Mouse (Mus musculus) kidney, postnatal 14 days (tissue): ENCODE measurements around the gene Gp1ba.

Experiments used
- DNase-seq: peaks from one replicate; pipeline ENCODE4 v3.0.0; 2022; ENCODE audit warnings: mixed read lengths

Gene Gp1ba

DNA sequence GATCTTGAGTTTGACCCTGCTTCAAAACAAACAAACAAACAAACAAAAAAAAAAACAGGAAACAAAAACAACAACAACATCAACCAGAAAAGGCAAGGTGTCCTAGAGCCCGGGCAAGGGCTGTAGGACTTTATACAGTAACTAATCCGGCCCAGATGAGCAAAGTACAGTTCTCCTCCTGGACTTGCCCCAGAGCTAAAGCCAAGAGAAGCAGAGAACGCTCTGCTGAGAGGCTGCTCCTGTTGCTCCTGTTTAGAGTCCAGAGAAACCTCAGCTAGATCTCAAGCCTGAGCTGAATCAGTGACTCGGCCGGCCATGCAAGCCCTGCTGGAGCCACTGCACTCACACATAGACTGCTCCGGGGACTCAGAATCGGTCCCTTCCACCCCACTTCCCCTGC is 8.8 kb upstream of the Gp1ba start:
- DNase-seq: peak; percentile 66

DNA sequence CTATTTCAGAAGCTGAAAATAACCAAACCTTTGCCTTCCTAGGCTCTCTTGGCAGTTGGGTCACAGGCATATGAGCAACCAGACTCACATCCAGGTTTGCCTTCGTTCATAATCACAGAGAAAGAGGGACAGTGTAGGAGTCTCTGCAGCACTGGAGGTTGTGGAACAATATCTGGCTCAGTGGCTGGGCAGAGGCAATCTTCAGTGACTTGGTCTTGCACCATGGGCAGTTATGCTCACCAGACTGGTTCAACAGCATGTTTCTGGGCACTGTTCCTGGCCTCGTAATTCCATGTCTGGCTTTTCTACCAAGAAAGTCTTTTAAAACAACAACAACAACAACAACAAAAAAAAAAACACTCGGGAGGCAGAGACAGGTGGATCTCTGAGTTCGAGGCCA is 3.3 kb upstream of the Gp1ba start:
- no peak for DNase-seq

DNA sequence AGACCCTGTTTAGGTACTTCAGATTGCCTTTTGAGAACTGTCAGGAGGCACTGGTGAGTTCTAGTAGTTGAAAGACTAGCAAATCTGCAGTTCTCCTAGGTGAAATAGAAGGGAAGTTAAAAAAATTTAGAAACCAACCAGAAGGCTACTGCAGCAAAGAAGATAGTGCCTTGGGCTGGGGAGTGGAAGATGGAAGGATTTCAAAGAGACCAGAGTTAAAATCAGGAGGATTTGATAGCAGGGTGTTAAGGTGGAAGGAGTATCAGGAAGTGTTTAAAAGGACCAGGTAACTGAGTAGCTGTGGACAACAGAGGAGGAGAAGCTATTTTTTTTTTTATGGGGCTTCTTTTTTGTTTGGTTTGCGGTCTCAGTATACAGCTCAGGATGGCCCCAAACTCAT is 1.2 kb upstream of the Gp1ba start:
- no peak for DNase-seq

DNA sequence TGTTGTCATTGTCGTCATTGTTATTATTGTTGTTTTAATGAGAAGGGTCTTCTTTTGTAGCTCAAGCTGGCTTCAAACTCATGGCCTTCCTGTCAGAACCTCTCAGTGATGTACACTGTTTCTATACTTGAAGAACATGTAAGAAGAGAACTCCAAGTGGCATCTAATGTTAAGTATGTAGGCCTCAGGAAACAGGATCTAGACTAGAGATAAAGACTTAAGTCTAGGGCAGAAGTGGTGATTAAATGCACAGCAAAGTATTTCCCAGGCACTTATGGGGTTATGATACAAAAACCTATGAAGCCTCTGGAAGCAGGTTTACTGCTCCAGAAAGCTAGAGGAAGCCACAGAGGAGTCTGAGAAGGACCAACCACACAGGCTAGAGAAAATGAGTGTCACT is 629 bp upstream of the Gp1ba start:
- DNase-seq: no peak

DNA sequence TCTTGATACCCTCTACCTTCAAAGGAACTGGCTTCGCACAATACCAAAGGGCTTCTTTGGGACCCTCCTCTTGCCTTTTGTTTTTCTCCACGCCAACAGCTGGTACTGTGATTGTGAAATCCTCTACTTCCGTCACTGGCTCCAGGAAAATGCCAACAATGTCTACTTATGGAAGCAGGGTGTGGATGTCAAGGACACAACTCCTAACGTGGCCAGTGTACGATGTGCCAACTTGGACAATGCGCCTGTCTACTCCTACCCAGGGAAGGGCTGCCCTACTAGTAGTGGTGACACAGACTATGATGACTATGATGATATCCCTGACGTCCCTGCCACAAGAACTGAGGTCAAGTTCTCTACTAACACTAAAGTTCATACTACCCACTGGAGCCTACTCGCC is 1.1 kb downstream of the Gp1ba start:
- DNase-seq: no peak

DNA sequence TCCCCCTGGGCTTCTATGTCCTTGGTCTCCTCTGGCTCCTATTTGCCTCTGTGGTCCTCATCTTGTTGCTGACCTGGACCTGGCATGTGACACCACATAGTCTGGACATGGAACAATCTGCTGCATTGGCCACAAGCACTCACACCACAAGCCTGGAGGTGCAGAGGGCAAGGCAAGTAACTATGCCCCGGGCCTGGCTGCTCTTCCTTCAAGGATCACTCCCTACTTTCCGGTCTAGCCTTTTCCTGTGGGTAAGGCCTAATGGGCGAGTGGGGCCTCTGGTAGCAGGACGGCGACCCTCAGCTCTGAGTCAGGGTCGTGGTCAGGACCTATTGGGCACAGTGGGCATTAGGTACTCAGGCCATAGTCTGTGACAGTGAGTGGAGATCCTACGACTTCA is 2.3 kb downstream of the Gp1ba start:
- DNase-seq: no peak

DNA sequence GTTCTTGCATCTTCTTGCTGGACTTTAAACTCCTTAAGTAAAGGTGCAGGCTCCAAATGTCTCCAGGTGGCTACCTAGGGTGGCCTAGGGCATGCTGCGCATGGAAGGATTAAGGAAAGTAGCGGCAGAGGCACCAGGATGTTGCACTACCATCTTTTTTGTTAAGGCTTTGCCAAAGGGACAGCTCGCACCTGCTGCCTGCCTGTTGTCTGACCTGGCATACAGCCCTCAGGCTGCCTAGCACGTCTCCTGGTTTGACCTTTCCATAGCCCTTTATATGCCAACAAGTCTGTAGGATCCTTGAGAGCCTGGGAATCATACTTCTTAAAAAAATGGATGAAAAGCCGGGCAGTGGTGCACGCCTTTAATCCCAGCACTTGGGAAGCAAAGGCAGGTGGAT is 4.1 kb downstream of the Gp1ba start:
- no peak for DNase-seq

DNA sequence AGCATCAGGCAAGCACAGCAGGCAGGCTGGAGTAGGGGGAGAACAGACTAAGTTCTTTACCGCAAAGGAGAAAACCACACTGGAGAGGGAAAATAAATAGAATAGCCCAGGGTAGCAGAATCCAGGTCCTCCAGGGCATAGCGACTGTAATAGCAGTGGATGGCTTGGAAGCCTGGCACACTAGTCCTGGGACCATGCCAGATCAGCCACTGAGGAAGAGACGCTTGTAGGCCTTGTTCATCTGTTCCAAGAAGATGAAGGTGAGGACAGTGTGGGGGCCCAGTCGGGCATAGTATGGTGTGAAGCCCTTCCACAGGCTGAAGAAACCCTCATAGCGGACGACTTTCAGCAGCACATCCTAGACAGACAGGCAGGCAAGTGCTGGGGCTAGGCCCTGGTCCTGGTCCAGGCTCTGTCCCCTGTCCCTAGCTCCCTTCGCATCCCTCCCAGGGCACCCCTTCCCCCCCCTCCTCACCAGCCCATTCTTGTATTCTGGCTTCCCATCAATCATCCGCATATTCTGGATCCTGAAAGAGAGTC is 5.7 kb downstream of the Gp1ba start:
- no peak for DNase-seq

DNA sequence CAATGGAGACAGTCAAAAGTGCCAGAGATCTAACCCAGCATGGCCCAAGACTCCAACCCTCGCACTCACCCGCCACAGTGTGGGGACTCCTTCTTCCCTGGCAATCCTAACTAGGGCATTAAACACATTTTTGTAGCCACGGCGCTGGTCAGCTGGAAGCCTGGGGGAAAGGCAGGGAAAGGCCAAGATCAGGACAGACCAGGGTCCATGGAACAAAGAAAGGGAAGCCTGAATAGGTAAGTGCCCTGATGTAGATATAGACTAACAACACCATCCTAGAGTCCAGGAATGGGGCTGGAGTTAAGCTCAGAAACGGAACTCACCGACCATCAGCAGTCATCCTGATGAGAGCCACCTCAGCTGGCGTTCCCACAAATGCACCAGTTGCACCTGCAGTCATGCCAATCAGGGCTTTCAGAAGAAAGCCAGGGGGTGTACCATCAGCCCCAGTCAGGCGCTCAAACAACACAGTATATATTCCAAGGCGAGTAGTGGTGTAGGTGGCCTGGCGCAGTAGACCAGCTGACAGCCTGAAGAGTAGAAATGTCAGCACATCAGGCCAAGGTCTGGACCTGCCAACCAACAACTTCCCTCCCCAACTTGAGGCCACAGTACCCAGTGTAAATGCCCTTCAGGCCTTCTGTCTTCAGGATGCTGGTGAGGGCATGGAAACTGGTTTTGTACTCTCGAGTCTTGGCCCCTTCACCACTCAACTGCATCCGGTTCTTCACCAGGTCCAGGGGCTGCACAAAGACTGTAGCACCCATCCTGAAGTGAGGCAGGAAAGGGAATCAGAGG is 6.7 kb downstream of the Gp1ba start:
- DNase-seq: no peak

DNA sequence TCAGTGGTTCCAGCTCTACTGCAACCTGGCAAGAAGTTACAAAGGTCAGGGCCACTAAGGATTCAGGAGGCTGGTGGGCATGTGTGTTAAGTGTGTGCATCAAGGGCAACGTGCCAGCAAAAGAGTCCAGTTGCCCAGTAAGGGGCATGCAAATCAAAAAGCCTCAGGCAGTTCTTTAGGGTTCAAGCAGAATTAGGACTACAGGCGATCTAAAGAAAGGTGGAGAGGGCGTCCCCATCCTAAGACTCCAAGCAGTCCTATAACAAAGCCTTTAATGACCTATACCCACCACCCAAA is 7.3 kb downstream of the Gp1ba start:
- DNase-seq: peak; percentile 67

DNA sequence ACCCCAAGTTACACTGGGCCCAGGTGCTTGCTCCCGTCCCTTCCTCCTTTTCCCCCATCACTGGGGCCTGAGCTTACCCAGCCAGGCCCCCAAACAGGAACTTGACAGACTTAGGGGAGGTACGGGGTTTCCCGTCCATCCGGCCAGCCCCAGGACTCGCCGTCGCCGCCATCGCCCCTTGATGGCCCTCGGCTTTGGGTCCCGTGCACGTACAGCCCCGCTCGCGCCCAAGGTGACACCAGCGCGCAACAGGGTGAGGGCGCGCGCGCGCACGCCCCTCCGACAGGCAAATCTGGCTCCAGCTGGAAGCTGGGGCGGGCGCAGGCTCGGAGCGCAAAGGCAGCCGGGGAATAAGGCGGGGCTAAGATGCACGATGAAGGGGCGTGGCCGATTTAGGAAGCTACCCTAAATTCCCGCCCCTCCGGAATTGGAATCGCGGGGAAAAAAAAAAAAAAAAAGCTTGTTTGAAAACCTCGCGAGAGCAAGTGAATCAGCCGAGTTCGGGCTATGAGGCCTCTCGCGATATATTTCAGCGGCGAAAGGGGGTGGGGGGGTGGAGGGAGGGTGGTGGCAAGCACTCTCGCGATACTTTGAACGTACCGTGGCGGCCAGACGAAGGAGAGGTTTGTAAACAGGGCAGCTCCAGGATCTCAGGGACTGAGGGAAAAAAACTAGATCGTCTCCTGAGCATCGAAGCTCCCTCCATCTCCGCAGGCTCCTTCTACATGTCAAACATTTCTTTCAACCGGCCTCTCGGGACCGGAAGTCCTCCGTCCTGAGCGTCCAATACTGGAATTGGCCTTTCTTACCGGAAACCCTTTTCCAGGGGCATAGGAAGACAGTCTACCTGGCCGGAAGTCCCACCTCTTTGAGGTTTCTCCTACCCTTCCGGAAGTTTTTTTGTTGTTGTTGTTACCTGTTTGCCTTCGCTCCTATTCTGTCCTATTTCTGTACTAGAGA is 8.0 kb downstream of the Gp1ba start, which contains the start of the genes Rnf167 and Slc25a11:
Rnf167 (plus strand) TSS at position 545 of the 960 bp plus-strand sequence.
Slc25a11 (minus strand) TSS at position 789 of the 960 bp plus-strand sequence.
- DNase-seq: peak; percentile 99

DNA sequence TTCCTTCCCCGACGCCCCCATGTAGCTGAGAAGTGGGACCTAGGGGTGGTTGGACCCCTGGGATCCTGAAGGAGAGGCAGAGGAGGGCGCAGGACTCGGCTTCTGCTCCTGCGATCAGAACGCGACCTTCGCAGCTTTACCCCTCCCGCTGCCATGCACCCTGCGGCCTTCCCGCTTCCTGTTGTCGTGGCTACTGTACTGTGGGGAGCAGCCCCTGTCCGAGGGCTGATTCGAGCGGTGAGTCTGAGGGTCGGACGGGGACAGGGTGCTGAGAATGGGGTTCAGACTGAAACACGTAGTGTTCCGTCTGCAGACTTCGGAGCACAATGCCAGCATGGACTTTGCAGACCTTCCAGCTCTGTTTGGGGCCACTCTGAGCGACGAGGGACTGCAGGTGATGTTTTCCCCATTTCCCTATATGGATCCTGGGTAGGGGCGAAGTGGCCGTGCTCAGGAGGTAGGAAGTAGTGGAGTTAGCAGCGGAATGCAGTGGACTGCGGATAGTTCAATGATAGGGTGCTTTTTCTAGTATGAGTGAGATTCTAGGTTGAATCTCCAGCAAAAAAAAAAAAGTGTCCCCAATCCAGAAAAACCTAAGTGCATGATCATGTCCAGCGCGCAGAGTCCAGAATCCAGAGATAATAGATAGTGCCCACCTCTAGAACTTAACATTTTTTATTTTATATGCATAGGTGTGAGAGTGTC is 8.9 kb downstream of the Gp1ba start:
- DNase-seq: peak; percentile 43

DNA sequence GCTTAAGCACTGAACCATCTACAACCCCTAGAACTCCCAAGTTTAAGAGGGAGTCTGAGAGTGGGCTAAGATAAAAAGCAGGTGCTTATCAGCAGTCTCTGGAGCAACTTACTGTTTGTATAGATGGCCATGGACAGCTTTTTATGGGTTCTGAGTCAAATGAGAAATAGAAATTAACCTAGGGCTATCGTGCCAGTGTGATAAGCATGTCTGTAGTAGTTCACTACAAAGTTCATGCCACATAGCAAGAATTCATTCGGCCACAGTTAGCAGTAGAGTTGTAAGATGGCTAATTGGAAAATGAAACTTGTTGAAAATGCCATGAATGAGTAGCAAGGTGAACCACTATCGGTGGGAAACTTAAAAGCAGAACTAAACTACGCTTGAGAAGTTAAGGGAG is 9.6 kb downstream of the Gp1ba start:
- no peak for DNase-seq

DNA sequence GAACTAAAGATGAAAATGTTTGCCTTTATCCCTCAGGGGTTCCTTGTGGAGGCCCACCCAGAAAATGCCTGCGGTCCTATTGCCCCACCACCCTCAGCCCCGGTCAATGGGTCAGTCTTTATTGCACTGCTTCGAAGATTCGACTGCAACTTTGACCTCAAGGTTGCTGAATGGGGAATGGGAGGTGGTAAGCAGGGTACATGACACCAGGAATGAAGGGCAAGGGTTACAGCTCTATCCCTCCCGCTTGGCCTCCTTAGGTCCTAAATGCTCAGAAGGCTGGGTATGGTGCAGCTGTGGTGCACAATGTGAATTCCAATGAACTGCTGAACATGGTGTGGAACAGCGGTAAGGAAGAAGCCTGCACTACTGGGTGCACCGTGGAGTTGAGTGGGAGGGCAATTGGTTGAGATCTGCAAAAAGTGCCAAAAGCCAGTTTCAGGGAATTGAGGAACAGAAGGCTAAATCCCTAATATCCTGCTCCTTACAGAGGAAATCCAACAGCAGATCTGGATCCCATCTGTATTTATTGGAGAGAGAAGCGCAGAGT is 10.3 kb downstream of the Gp1ba start:
- no peak for DNase-seq

DNA sequence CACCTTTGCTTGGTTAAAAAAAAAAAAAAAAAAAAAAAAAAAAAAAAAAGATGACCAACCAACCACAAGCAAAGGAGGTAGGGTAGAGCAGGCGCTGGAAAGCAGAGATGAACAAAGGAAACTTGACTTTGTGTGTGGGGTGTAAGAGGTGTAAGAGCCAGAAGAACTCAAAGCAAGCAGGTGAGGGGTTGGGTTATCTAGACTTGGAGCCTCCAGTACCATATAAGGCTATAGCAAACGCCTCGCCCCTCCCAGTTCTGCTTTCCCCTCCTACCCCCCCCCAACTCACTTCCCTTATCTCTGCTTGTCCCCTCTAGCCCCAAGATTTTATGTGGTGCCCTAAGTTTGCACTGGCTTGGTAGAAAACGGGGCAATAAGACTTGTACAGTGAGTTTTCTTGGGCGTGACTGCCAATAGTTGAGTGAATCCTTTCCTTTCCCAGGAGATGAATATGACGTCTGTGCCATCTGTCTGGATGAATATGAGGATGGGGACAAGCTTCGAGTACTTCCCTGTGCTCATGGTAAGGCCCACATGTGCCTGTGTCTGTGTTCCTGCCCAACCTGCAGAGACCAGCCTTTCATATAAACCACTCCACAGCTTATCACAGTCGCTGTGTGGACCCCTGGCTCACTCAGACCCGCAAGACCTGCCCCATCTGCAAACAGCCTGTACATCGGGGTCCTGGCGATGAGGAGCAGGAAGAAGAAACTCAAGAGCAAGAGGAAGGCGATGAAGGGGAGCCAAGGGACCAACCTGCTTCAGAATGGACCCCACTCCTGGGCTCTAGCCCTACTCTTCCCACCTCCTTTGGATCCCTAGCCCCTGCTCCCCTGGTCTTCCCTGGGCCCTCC is 11.6 kb downstream of the Gp1ba start:
- DNase-seq: no peak

DNA sequence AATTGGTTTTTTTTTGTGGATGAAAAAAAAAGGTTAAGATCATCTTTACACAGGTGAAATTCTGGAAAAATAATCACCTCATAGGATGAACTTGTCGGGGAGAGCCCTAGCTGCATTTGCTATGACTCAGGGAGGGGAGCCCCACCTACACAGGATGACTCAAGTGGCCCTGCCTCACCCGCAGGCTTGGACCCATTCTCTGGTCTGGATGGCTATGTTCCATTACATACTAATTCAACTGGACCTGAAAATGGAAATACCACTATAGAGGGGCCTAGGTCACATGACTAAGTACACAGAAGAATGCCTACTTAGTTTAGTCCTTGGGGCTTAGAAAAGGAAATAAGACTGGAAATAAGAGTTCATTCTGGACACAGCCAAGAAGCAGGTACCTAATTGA is 12.5 kb downstream of the Gp1ba start:
- no peak for DNase-seq

DNA sequence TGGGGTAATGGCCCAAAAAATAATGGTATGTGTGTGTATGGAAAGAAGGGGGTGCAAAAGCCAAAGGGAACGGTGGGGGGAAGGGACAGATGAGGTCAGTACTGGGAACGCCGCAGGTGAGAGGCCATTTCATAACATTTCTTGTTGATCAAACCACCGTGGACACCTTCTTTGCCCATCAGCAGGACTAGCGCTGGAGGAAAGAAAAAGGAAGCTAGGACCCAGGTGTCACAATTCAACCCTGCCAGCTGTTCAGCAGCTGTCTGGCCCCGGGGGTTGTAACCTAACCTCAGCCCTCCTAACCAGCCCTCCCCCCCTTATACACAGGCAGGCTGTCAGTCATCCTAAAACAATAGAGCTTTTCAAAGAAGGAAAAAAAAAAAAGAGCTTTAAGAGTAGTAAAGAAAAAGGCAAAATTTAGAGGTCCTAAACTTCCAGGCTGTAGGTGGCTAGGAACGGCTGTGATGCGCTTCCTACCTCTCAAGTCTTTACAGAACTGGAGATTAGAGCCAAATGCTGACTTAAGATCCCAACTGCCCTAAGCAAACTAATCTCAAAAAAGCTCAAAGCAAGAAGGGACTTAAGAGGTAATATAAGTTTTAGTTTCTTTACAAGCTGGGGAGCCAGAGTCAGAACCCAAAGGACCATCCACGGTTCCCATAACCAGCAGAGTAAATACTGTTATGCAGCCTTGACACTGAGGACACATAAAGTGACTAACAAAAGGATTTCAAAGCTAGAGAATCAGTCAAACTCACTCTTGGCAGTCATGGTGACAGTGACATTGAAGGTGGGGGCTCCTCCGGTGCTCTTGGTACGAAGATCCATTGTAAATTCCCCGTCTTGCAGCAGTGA is 13.3 kb downstream of the Gp1ba start:
- no peak for DNase-seq

DNA sequence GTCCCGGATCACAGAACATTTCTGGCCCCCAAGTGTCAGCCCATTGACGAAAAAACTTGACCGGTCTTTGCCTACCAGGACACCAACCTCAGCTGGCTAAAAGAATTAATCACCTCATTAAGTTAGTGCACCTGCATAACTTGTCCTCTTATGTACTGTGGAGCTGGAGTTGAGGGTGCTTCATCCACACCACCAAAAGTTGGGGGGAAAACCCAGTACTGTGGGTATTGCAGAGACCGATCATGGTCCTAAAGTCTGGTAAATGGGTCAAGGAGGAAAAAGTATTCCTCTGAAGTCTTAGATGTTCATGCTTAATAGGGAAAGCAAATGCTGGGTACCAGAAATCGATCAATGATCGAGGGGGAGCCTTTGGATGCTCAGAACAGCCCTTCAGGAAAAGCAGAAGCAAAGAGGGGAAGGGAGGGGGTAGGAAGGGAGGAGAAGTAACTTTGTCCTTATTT is 14.0 kb downstream of the Gp1ba start:
- no peak for DNase-seq

DNA sequence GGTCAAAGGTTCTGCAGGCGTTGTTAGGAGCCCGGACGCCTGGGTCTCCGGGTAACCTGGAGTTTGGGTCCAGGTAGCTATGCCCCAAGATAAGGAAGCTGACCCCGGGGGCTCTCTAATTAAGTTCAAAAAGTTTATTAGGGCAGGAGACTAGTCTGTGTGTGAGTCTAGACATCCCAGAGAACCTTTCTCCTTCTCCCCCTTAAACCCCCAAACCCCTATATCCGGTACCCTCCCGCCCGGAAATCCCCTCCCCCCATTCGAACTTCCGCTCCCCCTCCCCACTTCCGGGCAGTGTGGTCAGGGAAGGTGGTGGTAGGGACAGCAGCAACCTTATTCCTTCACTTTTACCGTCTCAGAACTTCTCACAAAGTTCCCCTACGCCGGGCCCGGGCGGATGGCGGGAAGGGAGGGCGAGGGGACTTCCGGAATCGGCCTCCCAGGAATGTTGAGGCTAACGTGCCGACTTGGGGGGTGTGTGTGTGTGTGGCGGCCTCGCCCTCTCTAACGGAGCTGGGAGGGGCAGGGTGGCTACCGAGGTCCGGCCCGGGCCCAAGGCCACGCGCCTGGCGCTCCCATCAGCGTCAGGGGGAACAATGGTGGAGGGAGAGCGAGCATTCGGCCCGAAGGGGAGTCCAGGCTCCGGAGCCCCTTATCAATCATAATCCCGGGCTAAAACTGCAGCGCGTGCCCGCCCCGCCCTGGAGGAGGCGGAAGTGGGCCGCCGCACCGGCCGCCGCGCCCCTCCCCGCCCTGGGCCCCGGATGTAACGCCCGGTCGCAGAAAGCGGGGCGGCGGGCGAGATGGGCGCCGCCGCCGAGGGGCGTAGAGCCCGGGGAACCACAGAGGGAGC is 14.6 kb downstream of the Gp1ba start:
- DNase-seq: peak; percentile 78
